Mouse (Mus musculus) CH12.LX (cell line): Measurements from ENCODE around the gene Polr3gl. TPM values are rescaled to one million over a fixed set of nuclear protein-coding genes. Genes with fewer than 3 reads are reported as not detected.

Source experiments
- DNase-seq: peaks from one replicate; pipeline ENCODE4 v3.0.0-alpha.2; 2013; ENCODE audit errors: extremely low read depth
- H3K27ac ChIP-seq: 2 replicates; pipeline ENCODE4 v1.5.1; 2012; ENCODE audit warnings: low read depth, mild to moderate bottlenecking, control low read depth, moderate library complexity; ENCODE audit not compliant: insufficient read depth
- H3K27me3 ChIP-seq: replicated peaks from 2 replicates; pipeline ENCODE3; 2012; ENCODE audit warnings: inconsistent platforms
- H3K36me3 ChIP-seq, 2 experiments: replicated peaks in 1 of 2; 2 replicates each; pipeline versions ENCODE3 to v1.6.1; 2012; ENCODE audit warnings: inconsistent platforms in 1 of 2, low read length in 1 of 2, mild to moderate bottlenecking in 1 of 2, mixed read lengths in 1 of 2, moderate library complexity in 1 of 2; ENCODE audit not compliant: control insufficient read depth in 1 of 2, insufficient read depth in 1 of 2
- H3K4me1 ChIP-seq, 2 experiments: 2 replicates each; pipeline ENCODE4 v1.6.1; 2012; ENCODE audit warnings: inconsistent platforms in 1 of 2, moderate library complexity in 1 of 2; ENCODE audit not compliant: insufficient read depth in 2 of 2, control insufficient read depth in 1 of 2
- H3K4me2 ChIP-seq: 2 replicates; pipeline ENCODE4 v1.6.1; 2012; ENCODE audit warnings: low read depth, mild to moderate bottlenecking, control low read depth; ENCODE audit not compliant: poor library complexity, insufficient read depth, severe bottlenecking
- H3K4me3 ChIP-seq, 3 experiments: fragments of 150-350 bp in 1 of 3; sonication (generic) in 1 of 3; replicated peaks in 1 of 3; 2 replicates each; pipeline versions ENCODE3 to v1.5.1; 2011 to 2012; ENCODE audit warnings: low read depth in 2 of 3, low read length in 2 of 3, mild to moderate bottlenecking in 2 of 3, moderate library complexity in 2 of 3, control low read depth in 1 of 3, improper control_type of control experiment in 1 of 3, inconsistent platforms in 1 of 3, mixed read lengths in 1 of 3; ENCODE audit not compliant: poor library complexity in 1 of 3
- H3K79me2 ChIP-seq: replicated peaks from 2 replicates; pipeline ENCODE4 v1.6.1; 2012; ENCODE audit warnings: mild to moderate bottlenecking, moderate library complexity; ENCODE audit not compliant: control insufficient read depth, poor library complexity, insufficient read depth, severe bottlenecking; ENCODE audit errors: extremely low read depth
- H3K9ac ChIP-seq: 2 replicates; pipeline ENCODE4 v1.6.1; 2012; ENCODE audit warnings: low read depth, mild to moderate bottlenecking, control low read depth, moderate library complexity; ENCODE audit not compliant: insufficient read depth
- H3K9me3 ChIP-seq: replicated peaks from 2 replicates; pipeline ENCODE3; 2012; ENCODE audit warnings: low read length, inconsistent platforms, mixed read lengths
- CHD1 ChIP-seq: IDR thresholded peaks from 2 replicates; pipeline ENCODE4 v1.6.1; 2012; ENCODE audit warnings: low read depth, low read length, improper control_type of control experiment, inconsistent platforms
- CHD2 ChIP-seq: IDR thresholded peaks from 2 replicates; pipeline ENCODE4 v1.6.1; 2011; ENCODE audit warnings: low read length, improper control_type of control experiment
- E2F4 ChIP-seq: IDR thresholded peaks from 2 replicates; pipeline ENCODE4 v1.6.1; 2011; ENCODE audit warnings: low read depth, low read length, improper control_type of control experiment; ENCODE audit not compliant: insufficient replicate concordance
- ELF1 ChIP-seq: IDR thresholded peaks from 2 replicates; pipeline ENCODE4 v1.6.1; 2014; ENCODE audit warnings: low read depth, mild to moderate bottlenecking, inconsistent platforms, low read length, improper control_type of control experiment
- EP300 ChIP-seq: IDR thresholded peaks from 2 replicates; pipeline ENCODE4 v1.6.1; 2011; ENCODE audit warnings: low read length, improper control_type of control experiment
- GABPA ChIP-seq: IDR thresholded peaks from 2 replicates; pipeline ENCODE4 v1.6.1; 2012; ENCODE audit warnings: low read depth, low read length, improper control_type of control experiment, inconsistent platforms; ENCODE audit not compliant: insufficient replicate concordance
- HCFC1 ChIP-seq: IDR thresholded peaks from 2 replicates; pipeline ENCODE4 v1.6.1; 2012; ENCODE audit warnings: low read depth, mild to moderate bottlenecking, inconsistent platforms, low read length, improper control_type of control experiment
- IRF4 ChIP-seq: IDR thresholded peaks from 2 replicates; pipeline ENCODE4 v1.6.1; 2014; ENCODE audit warnings: low read depth, mild to moderate bottlenecking, inconsistent platforms, low read length, improper control_type of control experiment
- JUN ChIP-seq: IDR thresholded peaks from 2 replicates; pipeline ENCODE4 v1.6.1; 2011; ENCODE audit warnings: low read depth, mild to moderate bottlenecking, low read length, improper control_type of control experiment, moderate library complexity; ENCODE audit not compliant: insufficient read depth
- JUND ChIP-seq: conservative IDR thresholded peaks from 2 replicates; pipeline ENCODE4 v1.6.1; 2011; ENCODE audit warnings: low read depth, low read length, improper control_type of control experiment
- MAFK ChIP-seq: IDR thresholded peaks from 2 replicates; pipeline ENCODE4 v1.6.1; 2011; ENCODE audit warnings: low read length, improper control_type of control experiment; ENCODE audit not compliant: insufficient replicate concordance
- MAX ChIP-seq: IDR thresholded peaks from 2 replicates; pipeline ENCODE4 v1.6.1; 2011; ENCODE audit warnings: low read length, improper control_type of control experiment
- MAZ ChIP-seq: IDR thresholded peaks from 2 replicates; pipeline ENCODE4 v1.6.1; 2012; ENCODE audit warnings: low read depth, mild to moderate bottlenecking, inconsistent platforms, low read length, improper control_type of control experiment, moderate library complexity
- MEF2A ChIP-seq: IDR thresholded peaks from 2 replicates; pipeline ENCODE4 v1.6.1; 2014; ENCODE audit warnings: low read depth, mild to moderate bottlenecking, inconsistent platforms, low read length, improper control_type of control experiment, borderline replicate concordance
- MXI1 ChIP-seq: IDR thresholded peaks from 2 replicates; pipeline ENCODE4 v1.6.1; 2011; ENCODE audit warnings: mild to moderate bottlenecking, low read depth, low read length, improper control_type of control experiment
- NRF1 ChIP-seq: IDR thresholded peaks from 2 replicates; pipeline ENCODE4 v1.6.1; 2014; ENCODE audit warnings: low read depth, mild to moderate bottlenecking, inconsistent platforms, low read length, improper control_type of control experiment, moderate library complexity
- POLR2A ChIP-seq: IDR thresholded peaks from 2 replicates; pipeline ENCODE4 v1.6.1; 2011; ENCODE audit warnings: low read depth, mild to moderate bottlenecking, improper control_type of control experiment, low read length
- POLR2AphosphoS2 ChIP-seq: IDR thresholded peaks from 2 replicates; pipeline ENCODE4 v1.6.1; 2011; ENCODE audit warnings: low read depth, low read length, improper control_type of control experiment
- RAD21 ChIP-seq: IDR thresholded peaks from 2 replicates; pipeline ENCODE4 v1.6.1; 2011; ENCODE audit warnings: low read depth, mild to moderate bottlenecking, low read length, improper control_type of control experiment, moderate library complexity
- RCOR1 ChIP-seq: conservative IDR thresholded peaks from 2 replicates; pipeline ENCODE4 v1.6.1; 2012; ENCODE audit warnings: low read depth, mild to moderate bottlenecking, inconsistent platforms, low read length, improper control_type of control experiment
- SIN3A ChIP-seq: IDR thresholded peaks from 2 replicates; pipeline ENCODE4 v1.6.1; 2012; ENCODE audit warnings: low read length, improper control_type of control experiment, inconsistent platforms
- SMC3 ChIP-seq: IDR thresholded peaks from 2 replicates; pipeline ENCODE4 v1.6.1; 2011; ENCODE audit warnings: low read depth, low read length, improper control_type of control experiment
- TBP ChIP-seq: conservative IDR thresholded peaks from 2 replicates; pipeline ENCODE4 v1.6.1; 2011; ENCODE audit warnings: low read depth, low read length, improper control_type of control experiment
- UBTF ChIP-seq: IDR thresholded peaks from 2 replicates; pipeline ENCODE4 v1.6.1; 2012; ENCODE audit warnings: low read depth, mild to moderate bottlenecking, inconsistent platforms, low read length, improper control_type of control experiment, moderate library complexity
- USF2 ChIP-seq: conservative IDR thresholded peaks from 2 replicates; pipeline ENCODE4 v1.6.1; 2011; ENCODE audit warnings: low read depth, low read length, improper control_type of control experiment
- ZC3H11A ChIP-seq: IDR thresholded peaks from 2 replicates; pipeline ENCODE4 v1.6.1; 2012; ENCODE audit warnings: low read depth, mild to moderate bottlenecking, inconsistent platforms, low read length, improper control_type of control experiment
- ZMIZ1 ChIP-seq: IDR thresholded peaks from 2 replicates; pipeline ENCODE4 v1.6.1; 2012; ENCODE audit warnings: low read depth, mild to moderate bottlenecking, inconsistent platforms, low read length, improper control_type of control experiment
- dilution Hi-C: fragments of 300-500 bp; cut with MboI; formaldehyde crosslinking; loops from 2 replicates; pipeline ENCODE4 v1.14.3; 2020; ENCODE audit warnings: low sequenced_read_pairs; ENCODE audit not compliant: extremely low pct_unique_long_range_greater_than_20kb, extremely low pct_ligation_motif_present
- in situ Hi-C: fragments of 300-500 bp; cut with MboI; formaldehyde crosslinking; loops from 3 replicates; pipeline ENCODE4 v1.14.3; 2019; ENCODE audit warnings: low sequenced_read_pairs, low pct_ligation_motif_present, low pct_unique_long_range_greater_than_20kb, mixed read lengths
- polyA plus RNA-seq: library from polyadenylated mRNA; unstranded; fragments of >175 nt; gene quantifications from 2 replicates; pipeline ENCODE4 v1.2.1, GENCODE M21; 2012; ENCODE audit warnings: low read depth; ENCODE audit not compliant: insufficient read length
- total RNA-seq, 2 experiments: library from RNA; depleted of rRNA; stranded (reverse); fragments of 300-350 nt in 1 of 2; fragments of >200 nt in 1 of 2; gene quantifications; 2 replicates each; pipeline ENCODE4 v1.2.3; 2012 to 2014

Gene Polr3gl
- total and polyA plus RNA-seq, 3 experiments: 13.7 to 18.8 (median 15.7) TPM

DNA sequence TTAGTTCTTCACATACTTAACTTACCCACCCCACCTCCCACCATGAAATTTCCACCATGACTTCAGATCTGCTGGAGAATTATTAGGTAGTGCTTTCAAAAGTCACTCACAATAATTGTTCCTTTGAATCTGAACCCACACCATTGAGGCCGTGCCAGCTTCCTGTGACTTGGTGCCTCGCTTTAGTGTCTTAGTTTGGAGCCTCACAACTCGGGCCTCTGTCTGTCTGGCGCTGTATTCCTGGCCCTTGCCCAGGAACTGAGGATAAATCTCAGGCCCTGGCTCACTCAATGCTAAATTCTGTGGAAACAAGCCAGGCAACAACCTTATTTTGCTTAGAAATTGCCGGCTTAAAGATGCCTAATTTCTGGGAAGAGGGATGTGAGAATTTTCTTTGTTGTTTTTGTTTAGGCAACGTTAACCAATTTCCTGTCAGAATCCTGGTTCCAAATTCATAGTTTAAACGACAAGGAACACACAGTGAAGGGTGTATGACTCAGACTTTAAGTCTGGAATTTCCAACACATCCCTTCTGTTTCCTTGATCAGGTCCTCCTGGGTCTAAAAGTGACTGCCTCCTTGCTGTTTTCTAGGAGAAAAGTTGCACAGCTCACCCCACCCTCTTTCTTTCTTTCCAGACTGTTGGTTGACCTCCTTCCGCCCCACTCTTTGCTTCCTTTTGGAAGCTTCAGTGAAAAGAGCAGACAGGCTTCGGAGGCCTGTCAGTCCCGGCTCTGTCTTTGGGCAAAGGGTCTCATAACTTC, 8.1 kb upstream of the Polr3gl start:
- H3K36me3 ChIP-seq: peaks cover 0 to 19% of the 10 kb centered on the region in 2 experiments
- dilution Hi-C loops: no loop called here
- H3K4me3 ChIP-seq: peak overlapping the region in 1 of 3 experiments; percentile 61
- H3K27ac ChIP-seq: no peak overlapping the region
- H3K4me2 ChIP-seq: peak overlapping the region; percentile 83
- in situ Hi-C loops: no loop called here
- peak overlapping the region; percentile 71 for H3K9ac ChIP-seq
- H3K9me3 ChIP-seq: peaks cover 14% of the 10 kb centered on the region
- H3K79me2 ChIP-seq: no peaks in the 10 kb centered on the region
- DNase-seq: no peak
- peaks cover 4 to 20% of the 10 kb centered on the region in 2 experiments; a peak in 2 of 4 replicates for H3K4me1 ChIP-seq
- TF ChIP-seq JUND (no peak), POLR2A (no peak), SIN3A (no peak), ZC3H11A (no peak), ELF1 (no peak), MEF2A (no peak), SMC3 (no peak), ZMIZ1 (no peak), TBP (no peak), EP300 (no peak), USF2 (no peak), MAZ (no peak), JUN (no peak), RAD21 (no peak), NRF1 (no peak), CHD1 (no peak), HCFC1 (no peak)
- no peaks in the 10 kb centered on the region for H3K27me3 ChIP-seq

- Histone ChIP-seq H3K27ac (no peak overlapping the region), H3K4me3 (peak overlapping the region; percentile 60 to 61 (median 61)), H3K27me3 (no peaks in the 10 kb centered on the region), H3K36me3 (peaks cover 0 to 19% of the 10 kb centered on the region in 2 experiments), H3K9me3 (peaks cover 14% of the 10 kb centered on the region), H3K79me2 (no peaks in the 10 kb centered on the region), H3K9ac (peak overlapping the region; percentile 71), H3K4me2 (peak overlapping the region; percentile 83), H3K4me1 (peaks cover 4 to 20% of the 10 kb centered on the region in 2 experiments; a peak in 2 of 4 replicates)
- in situ Hi-C loops (no loop called here), dilution Hi-C loops (no loop called here)
- TF ChIP-seq GABPA (no peak), MAFK (no peak), JUND (no peak), E2F4 (no peak), CHD1 (no peak), IRF4 (no peak), POLR2A (no peak), MAZ (no peak), CHD2 (no peak), MAX (no peak), RCOR1 (no peak), MXI1 (0 out of 2 replicates have a peak, but pooled peaks have one; percentile 8), UBTF (no peak), NRF1 (peak; percentile 71), POLR2AphosphoS2 (no peak)
- DNase-seq: no peak
Measured at GRCm38 (mm10) chr3:96601251-96601787, 7.3 kb upstream of the Polr3gl start.
